10 mouse cellular contexts compared by ENCODE assay signal in the genomic region with DNA sequence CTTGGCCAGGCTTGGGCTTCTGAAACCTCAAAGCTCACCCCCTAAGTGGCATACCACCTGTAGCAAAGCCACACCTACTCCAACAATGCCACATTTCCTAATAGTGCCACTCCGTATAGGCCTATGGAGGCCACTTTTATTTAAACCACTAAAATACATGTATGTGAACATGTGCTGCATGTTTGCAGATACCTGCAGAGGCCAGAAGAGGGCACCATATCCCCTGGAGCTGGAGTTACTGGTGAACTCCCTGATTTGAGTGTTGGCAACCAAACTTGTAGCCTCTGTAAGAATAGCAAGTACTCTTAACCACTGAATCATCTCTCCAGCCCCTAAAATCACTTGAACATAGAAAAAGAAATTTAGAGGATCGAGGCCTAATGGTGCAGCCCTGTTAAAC. TPM values are rescaled to one million over a fixed set of nuclear protein-coding genes. Genes with fewer than 3 reads are reported as not detected.
DNase-seq lines count a peak whose midpoint lies in the region; ATAC-seq and TF ChIP-seq lines count a peak whose summit lies in the region.
"Had no signal": no experiment of that assay in that cellular context is flagged by ENCODE, and none has a peak within 500 bp of the region (broad histone marks: within the 10 kb centered on the region; RNA-seq: fewer than 3 reads in every experiment).

No protein-coding gene starts in this region.

- H3K4me1 ChIP-seq in kidney, embryonic 15.5 days, result no peaks in the 10 kb centered on the region
- H3K4me1 ChIP-seq in liver, postnatal 0 days (ENCODE audit: insufficient read depth), result no peaks in the 10 kb centered on the region
- H3K4me1 ChIP-seq: heart, embryonic 13.5 days; neural tube, embryonic 12.5 days had no signal

- H3K9ac ChIP-seq in kidney, embryonic 15.5 days, result no peak overlapping the region
- no peak overlapping the region for H3K9ac ChIP-seq in liver, postnatal 0 days (replicated peaks)
- H3K9ac ChIP-seq: heart, embryonic 13.5 days; neural tube, embryonic 12.5 days had no signal

- no peak overlapping the region for H3K27ac ChIP-seq in kidney, embryonic 15.5 days
- H3K27ac ChIP-seq in liver, postnatal 0 days (ENCODE audit: low read depth), result no peak overlapping the region
- H3K27ac ChIP-seq: heart, embryonic 13.5 days; neural tube, embryonic 12.5 days had no signal

- DNase-seq in kidney, adult 18-20 months, result peak; percentile 54
- DNase-seq in ES-CJ7 (ENCODE audit: low read depth, low spot score), result peak; percentile 69
- peak; percentile 79 for DNase-seq in adrenal gland, postnatal 14 days
- DNase-seq in liver, postnatal 0 days, result peak; percentile 52
- DNase-seq in spleen, postnatal 4 days (ENCODE audit: low spot score in 2 of 2), result peak; percentile 43 to 68
- no peak for DNase-seq in layer of hippocampus, adult 9-11 months

- H3K27me3 ChIP-seq in kidney, embryonic 15.5 days, result no peaks in the 10 kb centered on the region
- H3K27me3 ChIP-seq in liver, postnatal 0 days (ENCODE audit: insufficient read depth, low read length), result no peaks in the 10 kb centered on the region
- H3K27me3 ChIP-seq: heart, embryonic 13.5 days; neural tube, embryonic 12.5 days had no signal

- WGBS in kidney, embryonic 15.5 days, result 93% methylated on average over 2 of the region's 2 CpGs
- 86% methylated on average over 2 of the region's 2 CpGs for WGBS in liver, postnatal 0 days (ENCODE audit: insufficient replicate concordance)

- no peak for ATAC-seq in kidney, embryonic 15.5 days (replicated peaks; ENCODE audit: low FRiP score)
- peak; percentile 89 for ATAC-seq in granulocyte monocyte progenitor cell, adult 5-6 weeks (replicated peaks; ENCODE audit: poor library complexity, severe bottlenecking)
- no peak for ATAC-seq in liver, postnatal 0 days

- TF ChIP-seq CTCF in liver, postnatal 0 days (IDR thresholded peaks at IDR 0.05; ENCODE audit: low read depth), result peak; percentile 78

- peaks cover 99% of the 10 kb centered on the region for H3K36me3 ChIP-seq in kidney, embryonic 15.5 days
- H3K36me3 ChIP-seq in liver, postnatal 0 days (replicated peaks; ENCODE audit: insufficient read depth, low read length), result peaks cover 45% of the 10 kb centered on the region

- no peak overlapping the region for H3K4me3 ChIP-seq in kidney, embryonic 15.5 days (replicated peaks)
- no peak overlapping the region for H3K4me3 ChIP-seq in liver, postnatal 0 days (ENCODE audit: low read depth, low read length)
- H3K4me3 ChIP-seq: heart, embryonic 13.5 days; neural tube, embryonic 12.5 days had no signal

- TF ChIP-seq EP300 in liver, postnatal 0 days (IDR thresholded peaks at IDR 0.05; ENCODE audit: low read depth), result no peak

- H3K9me3 ChIP-seq in kidney, embryonic 15.5 days (replicated peaks), result no peaks in the 10 kb centered on the region
- no peaks in the 10 kb centered on the region for H3K9me3 ChIP-seq in liver, postnatal 0 days (ENCODE audit: low read length)
- H3K9me3 ChIP-seq: heart, embryonic 13.5 days; neural tube, embryonic 12.5 days had no signal

- H3K4me2 ChIP-seq in kidney, embryonic 15.5 days, result no peak overlapping the region
- H3K4me2 ChIP-seq in liver, postnatal 0 days (ENCODE audit: low read depth, low read length), result no peak overlapping the region
- H3K4me2 ChIP-seq: heart, embryonic 13.5 days; neural tube, embryonic 12.5 days had no signal

RNA-seq across cellular contexts. Expression of gene Gm29797, which starts 12.5 kb away (rescaled TPM):
- polyA plus RNA-seq in kidney, embryonic 15.5 days (2015; fragmentation: Nextera tagmentation; extraction: Ambion mirVana), result 0.21 TPM in 1 of 2 replicates, not detected in the other
- not detected in 2 replicates for total RNA-seq in adrenal gland, postnatal 14 days (2021)
- total RNA-seq in granulocyte monocyte progenitor cell, adult 5-6 weeks (2014; fragmentation: Nextera tagmentation), result not detected in 2 replicates
- total RNA-seq in granulocyte monocyte progenitor cell, adult 5-6 weeks (2017), result not detected in 2 replicates
- not detected in 2 replicates for polyA plus RNA-seq in liver, postnatal 0 days (2015; fragmentation: Nextera tagmentation; extraction: Ambion mirVana)
- polyA plus RNA-seq: neural tube, embryonic 12.5 days had no signal

RNA-seq across cellular contexts. Expression of gene Sox18, which starts 27.1 kb away (rescaled TPM):
- polyA plus RNA-seq in kidney, embryonic 15.5 days (2015; fragmentation: Nextera tagmentation; extraction: Ambion mirVana), result 48.1 and 49.9 TPM in 2 replicates
- total RNA-seq in adrenal gland, postnatal 14 days (2021), result 60.4 and 64.6 TPM in 2 replicates
- total RNA-seq in granulocyte monocyte progenitor cell, adult 5-6 weeks (2014; fragmentation: Nextera tagmentation), result not detected in 2 replicates
- not detected in 2 replicates for total RNA-seq in granulocyte monocyte progenitor cell, adult 5-6 weeks (2017)
- polyA plus RNA-seq in liver, postnatal 0 days (2015; fragmentation: Nextera tagmentation; extraction: Ambion mirVana), result 11.4 and 12.2 TPM in 2 replicates

RNA-seq across cellular contexts. Expression of gene Tcea2, which starts 35.7 kb away (rescaled TPM):
- 25.6 and 25.9 TPM in 2 replicates for polyA plus RNA-seq in kidney, embryonic 15.5 days (2015; fragmentation: Nextera tagmentation; extraction: Ambion mirVana)
- 5.2 and 9.8 TPM in 2 replicates for total RNA-seq in adrenal gland, postnatal 14 days (2021)
- 25.2 and 27.0 TPM in 2 replicates for total RNA-seq in granulocyte monocyte progenitor cell, adult 5-6 weeks (2014; fragmentation: Nextera tagmentation)
- 13.6 and 14.1 TPM in 2 replicates for total RNA-seq in granulocyte monocyte progenitor cell, adult 5-6 weeks (2017)
- polyA plus RNA-seq in liver, postnatal 0 days (2015; fragmentation: Nextera tagmentation; extraction: Ambion mirVana), result 3.8 and 4.4 TPM in 2 replicates

RNA-seq across cellular contexts. Expression of gene Samd10, which starts 45.3 kb away (rescaled TPM):
- 24.6 and 26.3 TPM in 2 replicates for polyA plus RNA-seq in kidney, embryonic 15.5 days (2015; fragmentation: Nextera tagmentation; extraction: Ambion mirVana)
- 8.5 and 11.8 TPM in 2 replicates for total RNA-seq in adrenal gland, postnatal 14 days (2021)
- 6.2 and 13.1 TPM in 2 replicates for total RNA-seq in granulocyte monocyte progenitor cell, adult 5-6 weeks (2014; fragmentation: Nextera tagmentation)
- 3.2 and 4.5 TPM in 2 replicates for total RNA-seq in granulocyte monocyte progenitor cell, adult 5-6 weeks (2017)
- 2.1 and 2.3 TPM in 2 replicates for polyA plus RNA-seq in liver, postnatal 0 days (2015; fragmentation: Nextera tagmentation; extraction: Ambion mirVana)

RNA-seq across cellular contexts. Expression of gene Rgs19, which starts 49.4 kb away (rescaled TPM):
- polyA plus RNA-seq in kidney, embryonic 15.5 days (2015; fragmentation: Nextera tagmentation; extraction: Ambion mirVana), result 56.6 and 61.7 TPM in 2 replicates
- 22.4 and 32.1 TPM in 2 replicates for total RNA-seq in adrenal gland, postnatal 14 days (2021)
- total RNA-seq in granulocyte monocyte progenitor cell, adult 5-6 weeks (2014; fragmentation: Nextera tagmentation), result 246 and 266 TPM in 2 replicates
- total RNA-seq in granulocyte monocyte progenitor cell, adult 5-6 weeks (2017), result 78.6 and 96.8 TPM in 2 replicates
- 18.6 and 20.5 TPM in 2 replicates for polyA plus RNA-seq in liver, postnatal 0 days (2015; fragmentation: Nextera tagmentation; extraction: Ambion mirVana)

Comparison
In these comparisons a context has a peak if more than half of its experiments do, and no peak if none do; other contexts are left out.
1. RNA of gene Sox18, which starts 27.1 kb away (total RNA-seq): 60.4 to 64.6 TPM in adrenal gland, postnatal 14 days; not detected in granulocyte monocyte progenitor cell, adult 5-6 weeks; every median in the first group is over 10 times any median in the second.